Mouse (Mus musculus) small intestine, adult 2 months (tissue): Measurements from ENCODE around the gene Prpf18. TPM values are rescaled to one million over a fixed set of nuclear protein-coding genes. Genes with fewer than 3 reads are reported as not detected.
A peak's percentile ranks its signal among the peaks of the same experiment; 100 is the strongest.

ENCODE experiments used
- H3K27ac ChIP-seq: fragments of 200-500 bp; 2 replicates; pipeline ENCODE4 v1.5.1; 2012; ENCODE audit warnings: low read depth, low read length, control low read depth, inconsistent platforms; ENCODE audit not compliant: insufficient read depth
- H3K27me3 ChIP-seq: fragments of 200-500 bp; 2 replicates; pipeline ENCODE4 v1.6.1; 2012; ENCODE audit warnings: mild to moderate bottlenecking, moderate library complexity, low read length, inconsistent platforms; ENCODE audit not compliant: control insufficient read depth, insufficient read depth
- H3K36me3 ChIP-seq: fragments of 200-500 bp; 2 replicates; pipeline ENCODE4 v1.6.1; 2012; ENCODE audit warnings: mild to moderate bottlenecking, low read length, control low read depth, inconsistent platforms; ENCODE audit not compliant: control insufficient read depth, insufficient read depth
- H3K4me1 ChIP-seq: fragments of 200-500 bp; 2 replicates; pipeline ENCODE4 v1.6.1; 2012; ENCODE audit warnings: low read length, inconsistent platforms, mixed read lengths; ENCODE audit not compliant: control insufficient read depth, insufficient read depth, insufficient read length
- H3K4me3 ChIP-seq: fragments of 200-500 bp; 2 replicates; pipeline ENCODE4 v1.5.1; 2012; ENCODE audit warnings: low read depth, mild to moderate bottlenecking, control low read depth, inconsistent platforms, low read length, moderate library complexity
- CTCF ChIP-seq: fragments of 200-500 bp; IDR thresholded peaks from 2 replicates; pipeline ENCODE4 v1.5.1; 2012; ENCODE audit warnings: low read depth, mild to moderate bottlenecking, control low read depth, inconsistent platforms, low read length, moderate library complexity, mixed read lengths; ENCODE audit not compliant: insufficient replicate concordance, insufficient read length; ENCODE audit errors: extremely low read depth
- POLR2A ChIP-seq: fragments of 200-500 bp; IDR thresholded peaks from 2 replicates; pipeline ENCODE4 v1.6.1; 2012; ENCODE audit warnings: low read depth, mild to moderate bottlenecking, control low read depth, inconsistent platforms, low read length, moderate library complexity
- WGBS: fragments of 180-500 bp; shearing (Covaris S2); methylation state at CpG from one replicate; pipeline ENCODE4 v1.1.7; 2018; 5-methylcytosine and 5-hydroxymethylcytosine counted together
- polyA plus RNA-seq: library from polyadenylated mRNA; depleted of rRNA; stranded (reverse); fragments of >200 nt; gene quantifications from 2 replicates; pipeline ENCODE4 v1.2.3, GENCODE M21; 2012

The Prpf18 gene
- polyA plus RNA-seq, 1 experiment, result 3.5 TPM

DNA sequence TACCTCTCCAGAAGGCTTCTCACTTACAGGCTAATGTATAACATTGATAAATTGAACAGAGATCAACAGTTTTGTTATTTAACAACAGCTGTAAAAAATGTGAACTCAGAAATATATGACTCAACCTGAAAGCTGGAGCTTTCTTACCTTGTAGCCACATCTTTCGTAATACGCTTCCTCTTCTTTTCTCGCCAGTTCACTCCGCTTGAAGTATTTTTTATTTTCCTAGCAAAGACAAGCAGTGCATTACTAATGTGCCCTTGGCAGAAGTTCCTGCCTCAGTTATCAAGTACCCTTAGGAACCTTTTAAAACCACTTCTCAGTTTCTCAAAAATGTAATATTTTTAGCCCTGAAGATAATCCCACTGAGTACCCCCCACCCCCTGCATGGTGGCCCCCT, 3.8 kb downstream of the Prpf18 start:
- Histone ChIP-seq H3K27me3 (no peaks in the 10 kb centered on the region), H3K4me1 (peaks cover 5% of the 10 kb centered on the region; the same call in 1 of the 2 replicates), H3K27ac (no peak overlapping the region), H3K36me3 (peaks cover 21% of the 10 kb centered on the region), H3K4me3 (no peak overlapping the region)
- TF ChIP-seq CTCF, result no peak
- WGBS, result 85% methylated on average over 4 of the region's 4 CpGs

DNA sequence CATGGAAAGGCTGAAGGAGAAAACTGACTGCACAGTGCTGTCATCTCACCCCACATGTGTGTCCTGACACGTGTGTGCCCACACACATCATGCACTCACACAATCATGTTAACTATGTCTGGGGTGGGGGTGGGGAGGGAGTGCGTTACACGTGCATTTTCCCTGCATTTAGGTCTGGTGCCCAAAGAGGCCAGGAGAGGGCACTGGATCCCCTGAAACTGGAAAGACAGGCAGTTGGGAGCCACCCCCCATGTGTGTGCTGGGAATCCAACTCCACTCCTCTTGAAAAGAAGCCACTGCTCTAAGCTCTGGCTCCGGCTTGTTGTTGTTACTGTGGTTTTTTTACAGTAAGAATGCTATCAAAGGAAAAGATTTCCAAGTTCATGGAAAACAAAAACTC, 6.8 kb downstream of the Prpf18 start:
- Histone ChIP-seq H3K4me3 (no peak overlapping the region), H3K27ac (no peak overlapping the region), H3K27me3 (no peaks in the 10 kb centered on the region), H3K36me3 (peaks cover 35% of the 10 kb centered on the region), H3K4me1 (no peaks in the 10 kb centered on the region)
- WGBS, result 89% methylated on average over 4 of the region's 4 CpGs
- TF ChIP-seq POLR2A, result no peak
- no peak for TF ChIP-seq CTCF

DNA sequence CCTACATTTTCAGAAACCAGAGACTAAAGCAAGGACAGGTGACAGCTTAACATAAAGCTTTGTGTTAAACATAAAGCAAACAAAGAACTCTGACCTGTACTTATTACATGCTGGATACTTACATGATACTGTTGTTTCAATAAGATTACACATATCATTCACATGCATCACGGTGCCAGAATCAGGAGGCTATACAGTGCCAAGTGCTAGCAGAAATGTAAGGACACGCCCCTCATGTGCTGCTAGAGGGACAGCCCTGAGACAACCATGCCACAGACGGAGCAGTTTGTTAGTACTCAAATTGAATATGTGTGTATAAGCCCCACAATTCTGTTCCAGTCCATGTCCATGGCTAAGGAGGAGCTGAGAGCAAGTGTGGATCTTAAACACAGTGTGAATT, 13.7 kb downstream of the Prpf18 start:
- Histone ChIP-seq H3K4me1 (no peaks in the 10 kb centered on the region), H3K4me3 (no peak overlapping the region), H3K27me3 (no peaks in the 10 kb centered on the region), H3K36me3 (peaks cover 54% of the 10 kb centered on the region), H3K27ac (no peak overlapping the region)
- TF ChIP-seq POLR2A (no peak), CTCF (no peak)
- WGBS, result 81% methylated on average over 3 of the region's 3 CpGs

DNA sequence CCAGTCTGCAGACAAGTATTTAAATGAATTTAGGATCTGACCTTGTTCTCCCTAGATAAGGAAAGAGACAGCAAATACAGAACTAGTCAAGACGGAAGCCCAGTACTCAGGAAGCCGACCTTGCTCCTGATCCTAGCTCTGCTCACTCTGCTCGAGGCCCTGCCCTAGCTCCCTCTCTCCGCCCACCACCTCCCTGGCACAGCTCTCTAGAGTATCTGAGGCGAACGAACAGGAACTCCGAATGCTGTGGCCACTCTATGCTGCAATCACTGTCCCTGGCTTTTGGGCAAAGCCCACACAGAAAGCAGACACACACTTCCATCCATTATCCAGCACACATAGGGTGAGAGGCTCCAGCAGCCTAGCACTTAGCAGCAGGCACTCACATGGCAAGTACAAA, 15.3 kb downstream of the Prpf18 start:
- Histone ChIP-seq H3K4me1 (no peaks in the 10 kb centered on the region), H3K27me3 (no peaks in the 10 kb centered on the region), H3K4me3 (no peak overlapping the region), H3K36me3 (peaks cover 55% of the 10 kb centered on the region), H3K27ac (no peak overlapping the region)
- 81% methylated on average over 7 of the region's 7 CpGs for WGBS
- no peak for TF ChIP-seq CTCF
- TF ChIP-seq POLR2A, result no peak

DNA sequence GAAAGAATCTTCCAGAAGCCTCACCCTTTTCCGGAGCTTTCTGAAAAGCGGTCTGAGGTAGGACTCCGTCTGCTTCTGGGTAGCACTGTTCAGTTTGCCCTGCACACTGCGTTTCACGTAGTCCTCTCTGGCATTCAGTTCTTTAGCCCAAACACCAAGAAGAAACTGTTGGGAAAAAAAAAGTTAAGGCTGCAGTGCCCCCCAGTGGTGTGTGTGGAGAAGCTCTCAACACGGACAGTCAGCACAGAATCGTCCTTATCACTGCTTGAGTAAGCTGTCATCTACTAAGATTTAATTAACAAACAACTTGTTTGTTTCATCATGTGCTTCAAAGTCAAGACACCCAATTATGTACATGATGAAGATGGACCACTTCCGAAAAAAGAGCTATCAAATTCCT, 16.1 kb downstream of the Prpf18 start:
- H3K4me3 ChIP-seq, result no peak overlapping the region
- no peaks in the 10 kb centered on the region for H3K4me1 ChIP-seq
- H3K27me3 ChIP-seq, result no peaks in the 10 kb centered on the region
- TF ChIP-seq POLR2A, result no peak
- TF ChIP-seq CTCF, result peak; percentile 49; the same call in 1 of the 2 replicates
- H3K27ac ChIP-seq, result no peak overlapping the region
- H3K36me3 ChIP-seq, result peaks cover 53% of the 10 kb centered on the region
- WGBS, result 82% methylated on average over 8 of the region's 8 CpGs

DNA sequence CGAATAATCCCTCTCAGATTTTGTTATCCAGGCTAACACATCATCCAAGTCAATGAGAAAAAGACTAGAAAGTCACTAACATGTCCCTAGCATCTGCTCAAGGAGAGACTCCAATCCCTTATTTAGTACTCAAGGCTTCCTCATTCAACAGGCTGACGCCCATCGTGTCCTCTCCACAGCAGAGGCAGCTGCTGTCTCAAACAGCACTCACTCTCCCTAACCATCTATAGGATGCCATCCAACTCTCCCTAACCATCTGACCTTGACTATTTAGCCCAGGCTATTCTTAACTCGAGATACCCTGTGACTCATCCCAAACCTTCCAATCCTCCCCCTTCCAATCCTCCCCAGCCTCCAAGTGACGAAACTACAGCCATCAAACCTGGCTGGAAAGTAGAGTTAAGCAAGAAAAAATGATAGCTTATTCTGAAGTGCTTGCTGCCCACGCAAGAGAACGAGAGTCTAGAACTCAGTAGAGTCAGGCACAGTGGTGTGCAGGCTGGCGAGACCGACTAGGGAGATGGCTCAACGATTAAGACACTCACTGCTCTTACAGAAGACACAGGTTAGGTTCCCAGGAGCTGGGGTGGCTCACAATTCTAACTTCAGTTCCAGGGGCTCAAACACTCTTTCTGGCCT, 21.6 kb downstream of the Prpf18 start:
- no peak overlapping the region for H3K4me3 ChIP-seq
- H3K36me3 ChIP-seq, result peaks cover 38% of the 10 kb centered on the region
- 95% methylated on average over 10 of the region's 10 CpGs for WGBS
- no peak overlapping the region for H3K27ac ChIP-seq
- TF ChIP-seq POLR2A (no peak), CTCF (no peak)
- H3K27me3 ChIP-seq, result no peaks in the 10 kb centered on the region
- H3K4me1 ChIP-seq, result no peaks in the 10 kb centered on the region

DNA sequence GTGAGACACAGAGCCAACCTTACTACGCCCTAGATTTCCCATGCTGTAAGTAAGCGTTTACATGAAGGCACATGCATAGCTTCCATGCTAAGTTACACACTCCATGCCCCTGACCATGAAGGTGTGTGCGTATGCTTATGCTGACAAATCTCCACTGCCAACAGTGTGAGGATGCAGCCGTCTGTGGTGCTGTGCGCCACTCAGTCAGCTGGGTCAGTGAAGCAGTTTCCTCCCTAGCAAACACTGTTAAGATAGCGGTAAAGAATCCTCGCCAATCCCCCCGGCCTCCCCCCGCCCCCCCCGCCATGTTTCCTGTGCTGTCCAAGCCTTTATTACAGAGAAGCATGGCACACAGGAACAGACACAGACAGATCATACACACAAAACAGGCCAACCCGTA, 22.4 kb downstream of the Prpf18 start:
- TF ChIP-seq CTCF (no peak), POLR2A (no peak)
- Histone ChIP-seq H3K4me3 (no peak overlapping the region), H3K27ac (no peak overlapping the region), H3K36me3 (peaks cover 32% of the 10 kb centered on the region), H3K4me1 (no peaks in the 10 kb centered on the region), H3K27me3 (no peaks in the 10 kb centered on the region)
- WGBS, result 93% methylated on average over 11 of the region's 11 CpGs
